Mouse (Mus musculus) bone marrow macrophage, adult 2 months (primary cell): Measurements from ENCODE around the gene Pnma1.

Experiments used
- CTCF ChIP-seq: IDR thresholded peaks from 2 replicates; pipeline ENCODE4 v1.5.1; 2012; ENCODE audit warnings: low read depth, mild to moderate bottlenecking, low read length, moderate library complexity
- POLR2A ChIP-seq: IDR thresholded peaks from 2 replicates; pipeline ENCODE4 v1.6.1; 2012; ENCODE audit warnings: mild to moderate bottlenecking, low read depth, low read length, borderline replicate concordance

GRCm38 (mm10) chr12:84142281-84143050 lies 5.8 kb downstream of the Pnma1 start:
- TF ChIP-seq CTCF = no peak
- TF ChIP-seq POLR2A = no peak
